Mouse (Mus musculus) spleen, postnatal 10 days (tissue): ENCODE measurements around the gene Sowahd.
A peak's percentile ranks its signal among the peaks of the same experiment; 100 is the strongest.
"Not testable (repeated sequence)": the region's sequence is repeated elsewhere in the genome, so short reads cannot be mapped to it uniquely, and the experiment has no call there.

Experiments
- DNase-seq, 2 experiments: peaks; one replicate each; pipeline ENCODE4 v3.0.0; 2021 to 2022; ENCODE audit warnings: low spot score in 2 of 2

Gene Sowahd

DNA sequence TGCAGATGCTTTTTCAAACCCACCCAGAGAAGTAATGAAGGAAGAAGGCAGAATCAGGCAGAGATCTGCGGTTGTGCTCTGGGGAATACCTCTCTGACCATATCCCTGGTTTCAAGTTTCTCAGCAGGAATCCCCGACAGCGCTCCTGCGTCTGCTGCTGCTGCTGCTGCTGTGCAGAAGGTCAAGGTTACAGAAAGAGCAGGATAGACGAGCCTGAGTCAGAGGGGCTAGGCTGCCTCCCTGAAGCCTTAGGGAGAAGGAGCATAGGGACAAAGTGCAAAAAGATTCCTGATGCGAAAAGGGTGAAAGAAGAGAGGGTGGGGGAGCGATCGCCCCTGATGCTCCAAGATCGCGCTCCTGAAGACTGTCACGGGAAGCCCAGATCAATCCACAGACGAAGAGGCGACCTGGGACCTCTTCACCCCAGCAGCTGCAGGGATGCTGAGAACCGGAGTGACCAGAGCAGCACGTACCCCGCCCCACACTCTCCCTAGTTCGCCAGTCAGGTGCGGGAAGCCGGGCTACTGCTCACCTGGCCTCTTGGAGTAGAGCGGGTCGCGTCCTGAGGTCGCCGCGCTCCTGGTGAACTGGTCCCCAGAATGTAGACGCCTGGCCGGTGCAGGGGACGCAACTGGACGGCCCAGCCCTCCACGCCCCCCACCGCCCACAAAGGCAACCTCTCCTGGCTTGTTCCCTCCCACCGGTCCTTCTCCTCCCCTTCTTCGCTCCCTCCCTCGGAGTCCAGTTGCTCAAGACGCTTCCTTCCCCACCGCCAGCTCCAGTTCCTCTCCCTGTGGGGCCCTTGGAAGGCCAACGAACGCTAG is at the start of gene Sowahd:
Gene Sowahd (plus strand): TSS at position 780 of the 824 bp plus-strand sequence.
- DNase-seq = no peak

DNA sequence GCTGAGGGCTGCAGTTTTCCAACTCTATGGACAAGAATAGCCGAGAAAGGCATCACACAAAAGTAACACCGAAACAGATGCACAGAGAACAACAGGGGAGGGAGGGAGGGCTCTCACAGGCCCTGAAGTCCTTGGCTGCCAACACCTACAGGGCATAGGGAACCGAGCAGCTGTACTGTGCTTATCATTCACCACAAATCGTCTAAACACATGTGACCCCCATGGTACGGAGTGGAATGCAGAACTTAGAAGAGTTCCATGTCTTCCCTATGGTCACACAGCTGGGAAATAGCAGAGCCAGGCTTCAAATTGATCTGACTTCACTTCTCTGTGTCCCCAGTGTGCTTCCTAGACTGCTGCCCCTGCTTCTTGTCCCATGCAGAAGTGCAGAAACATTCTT is 34.8 kb upstream of the Sowahd start:
- no peak for DNase-seq

DNA sequence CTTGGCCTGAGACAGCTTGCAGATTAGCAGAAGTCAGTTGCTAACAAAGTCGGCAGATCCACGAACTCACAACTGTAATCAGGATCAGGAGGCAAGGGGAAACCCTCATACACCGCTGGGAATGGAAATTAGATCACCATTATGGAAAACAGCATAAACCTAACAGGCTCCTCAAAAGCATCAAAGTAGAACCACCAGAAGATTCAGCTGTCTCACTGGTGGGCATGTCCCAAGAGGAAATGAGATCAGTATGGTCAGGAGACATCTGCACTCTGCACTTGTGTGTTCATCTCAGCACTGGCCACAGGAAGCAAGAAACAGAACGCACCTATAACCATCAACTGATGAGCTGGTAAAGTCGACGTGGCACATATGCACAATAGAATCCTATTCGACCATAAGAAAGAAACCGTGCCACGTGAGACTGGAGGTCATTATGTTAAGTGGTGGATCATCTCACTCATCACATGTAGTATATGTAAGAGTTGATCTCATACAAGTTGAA is 30.4 kb upstream of the Sowahd start:
- no peak for DNase-seq

- no peak for DNase-seq
Measured at GRCm38 (mm10) chrX:37019045-37019444, 29.6 kb upstream of the Sowahd start.

DNA sequence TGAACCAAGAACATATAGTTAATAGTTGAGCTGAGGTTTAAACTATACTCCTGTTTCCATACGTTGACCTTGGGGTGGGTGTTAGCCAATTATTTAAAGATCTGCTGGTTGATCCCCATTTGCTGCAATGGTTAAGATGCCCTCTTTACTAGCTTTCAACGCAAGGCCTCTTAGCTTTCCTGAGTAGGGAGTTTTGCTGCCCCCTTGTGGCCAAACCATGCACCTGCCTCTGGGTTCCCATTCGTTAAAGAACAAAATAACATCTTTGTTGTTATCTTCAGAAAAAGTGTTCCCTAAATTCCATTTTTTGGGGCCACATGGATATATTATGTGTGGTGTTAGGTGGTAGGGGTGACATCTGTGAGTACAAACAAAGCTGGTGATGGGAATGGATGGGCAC is 26.0 kb upstream of the Sowahd start:
- DNase-seq = peak; percentile 47 to 76

DNA sequence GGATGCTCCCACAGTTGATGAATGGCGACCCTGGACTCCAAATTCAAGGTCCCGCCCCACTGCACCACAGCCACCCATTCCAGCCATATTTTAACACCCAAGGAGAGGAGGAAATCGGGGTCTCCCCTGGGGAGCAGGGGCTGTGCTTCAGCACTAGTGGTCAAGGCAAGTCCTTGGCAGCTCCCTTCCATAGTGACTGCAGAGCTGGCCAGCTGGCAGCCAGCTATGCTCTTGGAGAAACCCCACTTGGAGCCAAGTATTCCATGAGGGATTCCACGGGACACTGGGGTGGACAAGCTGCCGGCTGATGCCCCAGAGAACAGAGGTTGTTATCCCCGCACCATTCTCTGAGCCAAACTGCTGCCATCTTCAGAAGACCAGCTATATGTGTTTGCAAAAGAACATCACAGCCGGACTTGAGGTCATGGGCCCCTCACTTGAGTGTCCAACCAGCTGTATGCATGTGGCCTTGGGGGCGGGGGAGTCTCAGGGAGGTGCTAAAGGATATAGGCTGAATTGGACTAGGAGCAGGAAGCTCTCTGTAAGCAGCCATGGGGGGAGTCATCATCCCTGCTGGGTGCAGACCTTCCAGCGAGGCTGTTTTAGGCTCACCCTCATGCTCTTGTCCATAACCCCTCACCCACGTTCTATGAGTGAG is 24.9 kb upstream of the Sowahd start:
- DNase-seq = no peak

- DNase-seq = no peak
Measured at GRCm38 (mm10) chrX:37028378-37028777, 20.3 kb upstream of the Sowahd start.

DNA sequence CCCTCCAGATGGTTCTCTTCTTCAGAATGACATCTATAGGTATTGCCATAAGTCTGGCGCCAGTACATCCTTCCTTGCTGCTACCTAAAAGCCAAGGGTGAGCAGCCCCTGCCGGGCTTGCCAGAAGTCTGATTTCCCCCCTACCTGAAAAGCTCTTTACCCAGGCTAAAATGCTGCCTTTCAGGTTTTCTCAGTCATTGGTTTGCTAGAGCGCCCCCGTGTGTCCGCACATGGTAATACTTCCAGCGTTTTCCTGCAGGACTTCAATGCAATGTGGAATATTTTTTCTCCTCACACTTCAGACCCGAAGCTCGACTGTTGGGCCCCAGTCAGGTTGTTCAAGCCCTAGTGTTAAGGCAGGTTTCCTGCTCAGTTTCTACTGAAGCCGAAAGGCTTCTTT is 5.9 kb upstream of the Sowahd start:
- DNase-seq = peak; percentile 38 to 69

- peak in 1 of 2 experiments; percentile 11 for DNase-seq
Measured at GRCm38 (mm10) chrX:37048890-37049823, 512 bp downstream of the Sowahd start.

GRCm38 (mm10) chrX:37063902-37064301 is 15.3 kb downstream of the Sowahd start:
- no peak for DNase-seq

- DNase-seq = no peak
Measured at GRCm38 (mm10) chrX:37067299-37067698, 18.7 kb downstream of the Sowahd start.

DNA sequence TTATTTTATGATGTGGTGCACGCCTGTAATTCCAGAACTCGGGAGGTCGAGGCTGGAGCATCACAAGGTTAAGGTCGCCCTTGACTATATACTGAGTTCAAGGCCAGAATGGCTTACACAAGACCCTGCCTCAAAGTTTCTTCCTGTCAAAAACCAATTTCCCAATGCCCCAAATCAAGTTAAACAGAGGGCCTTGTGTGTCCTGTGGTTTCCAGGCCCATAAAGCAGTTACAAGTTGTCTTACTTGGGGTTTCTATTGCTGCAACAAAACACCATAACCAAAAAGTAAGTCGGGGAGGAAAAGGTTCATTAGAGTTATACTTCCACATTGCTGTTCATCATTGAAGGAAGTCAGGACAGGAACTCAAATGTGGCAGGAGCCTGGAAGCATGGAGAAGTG is 20.1 kb downstream of the Sowahd start:
- no peak for DNase-seq

DNA sequence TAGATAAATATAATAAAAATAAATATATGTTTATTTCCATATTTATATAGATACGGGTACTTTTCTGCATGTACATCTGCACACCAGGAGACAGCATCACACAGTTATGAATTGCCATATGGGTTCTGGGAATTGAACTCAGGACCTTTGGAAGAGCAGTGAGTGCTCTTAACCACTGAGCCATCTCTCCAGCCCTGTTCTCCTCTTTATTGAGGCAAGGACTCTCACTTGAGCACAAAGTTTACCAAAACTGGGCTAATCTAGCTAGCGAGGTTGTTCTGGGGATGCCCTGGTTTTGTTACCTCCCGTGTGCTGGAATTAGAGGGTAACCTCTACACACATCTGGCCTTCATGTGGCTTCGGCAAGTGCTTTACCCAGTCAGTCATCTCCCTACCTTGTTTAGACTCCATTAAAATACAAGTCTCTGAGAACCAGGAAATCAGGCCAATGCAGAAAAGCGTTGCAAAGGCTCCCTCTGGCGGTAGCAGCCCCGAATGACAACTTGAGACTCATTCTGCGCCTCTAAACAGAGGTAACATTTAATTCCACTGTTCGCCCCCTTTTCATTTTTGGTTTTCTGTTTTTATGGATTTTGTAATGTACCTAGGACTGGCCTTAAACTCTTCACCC is 25.7 kb downstream of the Sowahd start:
- peak; percentile 51 to 71 for DNase-seq

DNA sequence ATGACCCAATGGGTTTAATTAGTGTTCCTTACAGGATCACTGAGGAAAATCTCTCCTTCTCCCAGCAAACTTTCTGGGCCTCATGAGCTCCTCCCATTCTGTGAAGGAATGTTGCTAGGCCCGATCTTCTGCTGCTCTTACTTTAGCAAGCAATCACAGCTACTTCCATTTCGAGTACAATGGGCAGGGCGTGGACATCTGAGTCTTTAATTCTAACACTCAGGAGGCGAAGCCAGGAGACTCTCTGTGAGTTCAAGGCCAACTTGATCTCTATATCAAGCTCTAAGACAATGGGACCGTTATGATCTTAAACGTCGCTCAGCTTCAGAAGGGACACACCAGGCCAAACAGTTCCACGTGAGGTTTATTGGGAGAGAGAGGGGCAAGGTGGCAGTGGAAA is 28.0 kb downstream of the Sowahd start:
- DNase-seq = no peak

DNA sequence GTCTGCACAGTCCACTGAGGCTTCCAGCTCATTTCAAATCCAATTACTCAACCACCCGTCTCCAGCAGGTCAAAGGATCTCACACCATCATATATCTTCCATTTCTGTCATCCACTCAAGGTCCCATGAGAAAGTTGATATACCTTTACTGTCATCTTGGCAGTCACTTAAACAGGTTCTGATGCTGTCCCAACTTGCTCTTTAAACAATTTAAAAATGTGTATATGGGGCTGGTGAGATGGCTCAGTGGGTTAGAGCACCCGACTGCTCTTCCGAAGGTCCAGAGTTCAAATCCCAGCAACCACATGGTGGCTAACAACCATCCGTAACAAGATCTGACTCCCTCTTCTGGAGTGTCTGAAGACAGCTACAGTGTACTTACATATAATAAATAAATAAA is 31.7 kb downstream of the Sowahd start:
- DNase-seq = not testable (repeated sequence)

DNA sequence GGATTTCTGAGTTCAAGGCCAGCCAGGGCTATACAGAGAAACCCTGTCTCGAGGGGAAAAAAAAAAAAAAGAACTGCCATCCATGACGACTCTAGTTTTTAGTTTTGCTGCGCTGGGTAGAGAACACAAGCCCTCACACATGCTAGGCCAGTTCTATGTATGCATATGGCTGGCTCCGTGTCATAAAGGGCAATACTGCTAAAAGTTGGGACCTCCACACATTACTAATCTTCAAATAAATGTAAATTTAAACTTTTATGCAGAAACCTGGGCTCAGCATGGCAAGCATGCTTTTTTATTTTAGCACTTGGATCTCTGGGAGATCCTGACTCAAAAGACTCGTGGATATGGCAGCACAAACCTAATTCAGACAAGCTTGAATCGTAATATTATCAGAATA is 32.5 kb downstream of the Sowahd start:
- no peak for DNase-seq

DNA sequence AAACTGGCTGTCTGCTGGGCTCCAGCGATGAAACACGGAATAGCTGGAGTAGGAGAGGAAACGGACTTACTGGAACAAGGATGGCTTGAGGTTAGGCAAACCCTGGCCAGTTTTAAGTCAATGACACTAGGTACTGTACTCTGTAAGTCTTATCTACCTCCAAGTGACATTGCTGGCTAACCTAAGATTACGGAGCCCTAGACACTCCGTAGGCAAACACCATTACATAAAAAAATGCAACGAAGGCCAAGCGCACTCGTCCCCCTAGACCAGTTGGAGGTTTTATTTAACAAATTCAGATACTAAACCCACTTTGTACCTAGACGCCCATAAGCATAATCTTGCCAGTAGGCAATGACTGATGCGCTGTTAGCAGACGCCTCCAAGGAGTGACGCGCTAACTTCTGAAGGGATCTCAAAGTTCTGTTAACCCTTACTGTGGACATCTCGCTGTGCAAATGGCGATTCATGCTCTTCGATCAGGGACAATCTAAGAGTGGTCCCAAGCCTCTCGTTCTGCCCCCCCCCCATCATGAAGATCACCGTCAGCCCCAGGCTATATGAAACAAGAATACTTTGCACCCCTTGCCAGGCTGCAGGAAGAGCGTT is 35.8 kb downstream of the Sowahd start:
- DNase-seq = peak; percentile 15 to 28

DNA sequence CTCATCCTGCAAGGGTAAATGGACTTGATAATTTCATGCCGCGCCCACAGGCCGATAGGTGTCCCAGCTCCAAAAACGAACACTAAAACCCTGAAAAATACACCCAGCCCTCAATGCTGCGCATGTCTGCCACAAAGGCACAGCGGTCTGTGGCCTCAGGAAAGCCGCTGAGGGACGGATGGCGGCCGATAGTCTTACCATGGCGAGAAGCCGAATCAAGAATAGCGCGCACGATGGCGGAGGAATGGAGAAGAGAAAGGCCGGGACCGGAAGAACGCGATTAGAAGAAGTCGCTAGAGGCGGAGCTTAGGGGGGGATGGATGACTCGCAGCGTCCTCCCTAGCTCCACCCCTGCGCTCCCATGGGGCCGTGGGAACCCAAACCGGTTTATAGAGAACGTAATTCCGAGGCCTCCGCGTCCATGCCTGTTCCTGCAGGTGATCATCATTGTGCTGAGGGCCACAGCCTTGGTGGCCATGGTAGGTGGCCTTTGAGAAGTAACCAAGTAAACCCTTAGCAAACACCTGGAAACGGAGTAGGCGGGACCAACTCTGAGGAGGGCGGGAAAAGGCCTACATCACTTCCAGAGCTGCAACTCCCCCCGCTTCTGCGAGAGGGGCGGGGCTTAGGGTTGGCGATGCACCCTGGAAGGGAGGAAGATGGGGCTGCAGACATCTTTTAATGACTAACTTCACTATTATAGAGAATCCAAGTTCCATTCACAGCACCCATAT is 36.4 kb downstream of the Sowahd start, which contains the start of gene Rpl39:
Gene Rpl39 (minus strand): TSS at position 476 of the 734 bp plus-strand sequence.
- peak; percentile 77 to 91 for DNase-seq

DNA sequence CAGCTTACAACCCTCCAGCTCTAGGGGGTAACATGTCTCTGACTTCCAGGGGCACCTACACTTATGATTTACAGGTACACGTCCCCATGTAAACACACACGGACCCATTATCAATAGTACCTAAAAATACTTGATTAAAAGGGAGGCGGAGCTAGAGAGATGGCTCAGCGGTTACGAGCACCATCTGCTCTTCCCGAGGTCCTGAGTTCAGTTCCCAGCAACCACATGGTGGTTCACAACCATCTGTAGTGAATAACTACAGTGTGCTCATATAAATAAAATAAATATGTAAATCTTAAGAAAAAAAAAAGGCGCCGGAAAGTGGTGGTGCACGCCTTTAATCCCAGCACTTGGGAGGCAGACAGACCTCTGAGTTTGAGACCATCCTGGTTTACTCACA is 37.0 kb downstream of the Sowahd start:
- peak in 1 of 2 experiments; percentile 18 for DNase-seq

DNA sequence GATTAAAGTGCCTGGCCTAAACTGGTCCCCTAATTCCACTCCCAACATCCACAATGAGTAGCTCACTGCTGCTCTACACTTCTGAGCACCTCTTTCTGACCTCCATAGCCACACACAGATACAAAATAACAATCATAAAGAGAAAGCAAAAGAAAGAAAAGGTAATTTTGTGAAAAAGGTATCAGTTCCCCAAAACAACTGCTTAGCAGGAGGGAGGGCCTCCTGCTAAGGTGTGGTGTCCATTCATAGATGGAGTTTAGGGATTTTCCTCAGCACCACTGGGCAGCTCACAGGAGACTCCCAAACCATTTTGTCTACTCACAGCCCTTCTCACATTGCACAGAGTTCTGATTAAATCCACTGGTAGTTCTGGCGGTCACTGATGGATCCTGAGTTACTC is 40.1 kb downstream of the Sowahd start:
- DNase-seq = no peak
